Mouse (Mus musculus): Measurements from ENCODE around the gene Cdh4.

DNA sequence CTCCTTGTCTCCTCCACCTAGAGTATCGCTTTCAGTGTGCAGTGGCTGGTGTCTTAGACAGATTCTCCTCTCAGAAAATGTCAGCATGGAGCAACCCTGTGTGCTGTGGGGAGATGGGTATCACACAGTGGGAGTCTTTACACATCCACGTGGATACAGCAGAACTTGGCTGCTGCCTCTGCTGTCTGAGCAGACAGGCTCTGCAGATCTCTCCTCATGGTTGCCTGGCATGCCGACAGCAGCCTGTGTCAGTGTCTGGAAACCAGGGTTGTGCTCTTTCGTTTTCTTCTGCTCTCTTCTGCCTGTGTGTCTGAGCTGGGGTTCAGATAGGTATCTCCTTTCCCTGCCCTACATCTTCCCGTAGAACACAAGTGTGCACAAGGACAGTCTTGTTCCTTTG lies 237.6 kb downstream of the Cdh4 start:
- TF ChIP-seq MAX (IDR thresholded peaks at IDR 0.05; ENCODE audit: low read depth), result no peak
- no peak for TF ChIP-seq POLR2A (IDR thresholded peaks at IDR 0.05; ENCODE audit: insufficient read length, low read depth)
- TF ChIP-seq POLR2AphosphoS2 (IDR thresholded peaks at IDR 0.05; ENCODE audit: insufficient read length, low read depth), result no peak

Data from myocyte (in vitro differentiated cells).